Mouse (Mus musculus) limb, embryonic 14.5 days (tissue): ENCODE results near the gene Prodh2. TPM values are rescaled to one million over a fixed set of nuclear protein-coding genes. Genes with fewer than 3 reads are reported as not detected.

Experiments used
- ATAC-seq: fragments of 200-750 bp; cut with Nextera tagmentation; 2 replicates; pipeline ENCODE4 v1.8.0; 2017; ENCODE audit warnings: low read depth, moderate number of reproducible peaks, moderate TSS enrichment; ENCODE audit not compliant: low FRiP score
- DNase-seq: peaks from one replicate; pipeline ENCODE4 v3.0.0-alpha.2; 2015; ENCODE audit warnings: low spot score
- H3K27ac ChIP-seq: fragments of 300-500 bp; sonication (generic); replicated peaks from 2 replicates; pipeline ENCODE4 v1.5.1; 2014; ENCODE audit warnings: low read depth, mild to moderate bottlenecking, low read length, moderate library complexity, mixed read lengths
- H3K27me3 ChIP-seq: fragments of 300-500 bp; sonication (generic); 2 replicates; pipeline ENCODE4 v1.6.1; 2014; ENCODE audit warnings: low read length, mixed read lengths; ENCODE audit not compliant: control insufficient read depth, insufficient read depth
- H3K36me3 ChIP-seq: fragments of 300-500 bp; sonication (generic); 2 replicates; pipeline ENCODE4 v1.6.1; 2014; ENCODE audit warnings: mild to moderate bottlenecking, low read length, moderate library complexity, mixed read lengths; ENCODE audit not compliant: control insufficient read depth, insufficient read depth
- H3K4me1 ChIP-seq: fragments of 300-500 bp; sonication (generic); 2 replicates; pipeline ENCODE4 v1.6.1; 2014; ENCODE audit warnings: antibody characterized with exemption, low read length, mixed read lengths; ENCODE audit not compliant: control insufficient read depth, insufficient read depth
- H3K4me2 ChIP-seq: fragments of 300-500 bp; sonication (generic); replicated peaks from 2 replicates; pipeline ENCODE4 v1.6.1; 2014; ENCODE audit warnings: low read depth, mild to moderate bottlenecking, low read length, moderate library complexity; ENCODE audit not compliant: severe bottlenecking
- H3K4me3 ChIP-seq: fragments of 300-500 bp; sonication (generic); replicated peaks from 2 replicates; pipeline ENCODE4 v1.5.1; 2014; ENCODE audit warnings: low read length
- H3K9ac ChIP-seq: fragments of 300-500 bp; sonication (generic); 2 replicates; pipeline ENCODE4 v1.6.1; 2014; ENCODE audit warnings: mild to moderate bottlenecking, low read depth, low read length, moderate library complexity; ENCODE audit not compliant: severe bottlenecking
- H3K9me3 ChIP-seq: fragments of 300-500 bp; sonication (generic); 2 replicates; pipeline ENCODE4 v1.6.1; 2016; ENCODE audit warnings: low read length; ENCODE audit not compliant: control insufficient read depth
- POLR2A ChIP-seq: fragments of 200-500 bp; IDR thresholded peaks from 2 replicates; pipeline ENCODE4 v1.8.0; 2012; ENCODE audit warnings: inconsistent platforms, mild to moderate bottlenecking, moderate library complexity, borderline replicate concordance; ENCODE audit not compliant: insufficient read depth, insufficient read length; ENCODE audit errors: extremely low read depth
- WGBS: fragments of 180-500 bp; shearing (Covaris S2); extraction: QIAGEN DNeasy Blood & Tissue Kit; methylation state at CpG from one replicate; pipeline ENCODE4 v1.1.7; 2014; 5-methylcytosine and 5-hydroxymethylcytosine counted together
- polyA plus RNA-seq, 2 experiments: library from polyadenylated mRNA; depleted of rRNA in 1 of 2; stranded (reverse) in 1 of 2; unstranded in 1 of 2; fragments of >200 nt; fragmentation: Nextera tagmentation in 1 of 2; extraction: Ambion mirVana in 1 of 2; gene quantifications; 2 replicates each; pipeline versions ENCODE4 v1.2.1 to v1.2.3; 2012 to 2014

Prodh2 gene
- polyA plus RNA-seq, 2 experiments: 0.11 TPM; not detected in 1

DNA sequence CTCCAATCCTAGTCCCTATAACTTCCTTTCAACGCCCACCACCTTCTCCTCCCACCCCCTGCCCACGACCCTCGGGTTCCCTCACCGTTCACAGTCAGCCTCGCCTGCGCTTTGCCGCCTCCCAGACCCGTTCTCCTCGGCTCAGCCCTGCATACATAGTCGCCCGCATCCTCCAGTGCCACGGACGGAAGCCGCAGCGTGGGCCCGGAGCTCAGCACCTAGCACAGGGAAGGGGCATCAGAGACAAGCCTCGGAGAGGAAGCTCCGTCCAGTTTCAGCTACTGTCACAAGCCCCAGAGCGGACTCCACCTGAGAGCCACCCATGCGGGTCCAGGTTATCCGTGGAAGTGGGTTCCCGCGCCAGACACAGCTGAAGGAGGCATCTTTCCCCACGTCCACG, 40.1 kb upstream of the Prodh2 start:
- Histone ChIP-seq H3K27ac (no peak overlapping the region), H3K9ac (no peak overlapping the region), H3K27me3 (peaks cover 65% of the 10 kb centered on the region), H3K4me2 (no peak overlapping the region), H3K9me3 (peaks cover 6% of the 10 kb centered on the region; the same call in 1 of the 2 replicates), H3K4me1 (0 out of 2 replicates have a peak, but pooled peaks cover 4% of the 10 kb centered on the region), H3K4me3 (no peak overlapping the region), H3K36me3 (no peaks in the 10 kb centered on the region)
- TF ChIP-seq POLR2A: no peak
- DNase-seq: no peak
- WGBS: 14% methylated on average over 25 of the region's 25 CpGs
- ATAC-seq: no peak

DNA sequence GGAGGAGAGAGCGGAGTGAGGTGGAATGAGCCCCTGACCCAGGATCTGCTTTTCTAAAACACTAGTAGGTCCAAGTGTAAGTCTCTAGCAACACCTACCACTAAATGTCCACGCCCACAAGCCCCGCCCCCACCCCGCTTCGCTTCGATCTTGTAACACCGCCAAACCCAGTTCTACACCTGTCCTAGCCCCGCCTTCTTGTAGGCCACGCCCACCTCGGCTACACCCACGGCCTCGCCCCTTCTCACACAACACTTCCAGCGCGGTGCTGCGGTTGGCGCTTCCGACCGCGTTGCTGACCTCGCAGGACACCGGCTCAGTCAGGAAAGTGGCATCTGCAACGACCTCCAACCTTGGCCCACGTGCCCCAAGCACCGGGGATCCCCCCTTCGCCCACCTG, 39.7 kb upstream of the Prodh2 start:
- TF ChIP-seq POLR2A: no peak
- ATAC-seq (no peak), DNase-seq (no peak)
- H3K27ac ChIP-seq: no peak overlapping the region
- peaks cover 6% of the 10 kb centered on the region; the same call in 1 of the 2 replicates for H3K9me3 ChIP-seq
- H3K27me3 ChIP-seq: peaks cover 69% of the 10 kb centered on the region
- WGBS: 3% methylated on average over 24 of the region's 25 CpGs
- H3K4me2 ChIP-seq: no peak overlapping the region
- no peaks in the 10 kb centered on the region for H3K36me3 ChIP-seq
- 0 out of 2 replicates have a peak, but pooled peaks cover 4% of the 10 kb centered on the region for H3K4me1 ChIP-seq
- no peak overlapping the region for H3K9ac ChIP-seq
- no peak overlapping the region for H3K4me3 ChIP-seq

DNA sequence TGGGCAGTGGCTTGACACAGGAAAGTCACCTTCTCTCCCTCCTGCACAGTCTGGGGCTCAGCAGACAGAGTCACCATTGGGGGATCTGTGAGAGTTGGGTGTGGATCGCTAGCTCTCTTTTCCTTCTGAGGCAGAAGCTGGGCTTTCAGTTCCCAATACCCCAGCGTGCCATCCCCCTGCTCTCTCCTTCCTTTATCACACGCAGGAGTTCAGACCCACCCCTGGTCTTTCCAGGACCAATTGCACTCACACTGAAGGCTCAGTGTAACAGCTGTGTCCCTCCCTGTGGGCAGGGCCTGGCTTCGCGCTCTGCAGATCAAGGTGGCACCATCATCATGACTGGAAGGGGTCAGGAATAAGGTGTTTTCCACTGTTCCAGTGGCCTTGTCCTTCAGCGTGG, 39.2 kb upstream of the Prodh2 start:
- H3K4me2 ChIP-seq: no peak overlapping the region
- ATAC-seq: no peak

DNA sequence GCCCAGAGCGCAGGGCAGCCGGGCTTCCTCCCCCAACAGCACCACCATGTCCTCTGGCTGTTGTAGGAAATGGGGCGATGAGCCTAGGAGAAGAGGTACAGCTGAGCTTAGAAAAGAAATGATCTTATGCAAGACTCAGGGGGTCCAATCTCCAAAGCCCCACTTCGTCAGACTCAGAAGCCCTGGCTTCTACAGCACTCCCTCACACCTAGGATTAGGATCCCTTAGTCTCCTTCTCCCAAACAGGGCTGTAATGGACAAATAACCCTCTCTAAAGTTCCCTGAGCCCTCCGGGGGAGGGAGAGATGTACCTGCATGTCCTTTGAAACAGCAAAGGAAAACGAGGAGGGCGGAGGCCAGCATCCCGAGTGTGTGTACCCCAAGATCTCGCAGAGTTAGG, 36.9 kb upstream of the Prodh2 start:
- peaks cover 6% of the 10 kb centered on the region; the same call in 1 of the 2 replicates for H3K9me3 ChIP-seq
- peaks cover 90% of the 10 kb centered on the region for H3K27me3 ChIP-seq
- H3K27ac ChIP-seq: no peak overlapping the region
- no peak for ATAC-seq
- no peak overlapping the region for H3K9ac ChIP-seq
- H3K4me1 ChIP-seq: 0 out of 2 replicates have a peak, but pooled peaks cover 4% of the 10 kb centered on the region
- 1% methylated on average over 9 of the region's 9 CpGs for WGBS
- DNase-seq: no peak
- no peaks in the 10 kb centered on the region for H3K36me3 ChIP-seq
- H3K4me3 ChIP-seq: no peak overlapping the region
- 0 out of 2 replicates have a peak overlapping the region, but pooled peaks have one; percentile 21 for H3K4me2 ChIP-seq
- TF ChIP-seq POLR2A: no peak

More for the DNA sequence above, 39.2 kb upstream of the Prodh2 start:
- H3K27me3 ChIP-seq: peaks cover 74% of the 10 kb centered on the region
- no peak overlapping the region for H3K9ac ChIP-seq
- H3K4me3 ChIP-seq: no peak overlapping the region
- H3K9me3 ChIP-seq: peaks cover 6% of the 10 kb centered on the region; the same call in 1 of the 2 replicates
- no peak overlapping the region for H3K27ac ChIP-seq
- no peak for TF ChIP-seq POLR2A
- WGBS: 12% methylated on average over 6 of the region's 6 CpGs
- DNase-seq: no peak
- no peaks in the 10 kb centered on the region for H3K36me3 ChIP-seq
- 0 out of 2 replicates have a peak, but pooled peaks cover 4% of the 10 kb centered on the region for H3K4me1 ChIP-seq

DNA sequence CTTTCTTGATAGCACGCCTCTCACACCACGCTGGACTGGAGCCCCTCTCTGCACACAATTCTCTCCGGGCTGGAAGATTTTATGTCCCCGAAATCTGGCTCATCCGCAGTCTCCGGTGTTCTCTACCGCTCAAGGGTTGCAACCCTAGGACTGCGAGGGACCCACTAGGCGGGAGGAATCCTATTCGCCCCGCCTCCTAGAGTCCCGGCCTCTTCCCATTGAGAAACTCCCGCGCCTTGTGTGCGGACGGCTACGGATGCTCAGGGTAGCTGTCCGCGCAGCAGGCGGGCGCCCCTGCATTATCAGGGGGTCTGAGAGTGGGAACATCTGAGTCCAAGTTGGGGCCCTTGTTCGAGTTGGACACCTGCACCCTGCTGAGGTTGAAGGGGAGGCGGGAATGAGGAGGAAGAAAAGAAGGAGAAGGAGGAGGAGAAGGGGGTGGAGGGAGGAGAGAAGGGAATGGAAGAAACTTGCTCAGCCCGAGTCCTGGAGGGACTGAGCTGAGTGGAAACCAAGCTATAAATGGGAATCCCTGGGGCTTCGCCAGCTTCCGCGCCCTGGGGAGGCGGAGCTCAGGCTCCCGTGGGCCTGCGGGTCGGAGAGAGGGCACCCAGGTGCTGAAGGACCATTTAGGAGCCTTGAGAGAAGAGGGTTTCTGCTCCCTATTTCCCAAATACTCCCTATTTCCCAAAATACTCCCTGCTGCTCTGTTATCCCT, 36.4 kb upstream of the Prodh2 start:
- TF ChIP-seq POLR2A: no peak
- Histone ChIP-seq H3K9ac (no peak overlapping the region), H3K27me3 (peaks cover 95% of the 10 kb centered on the region), H3K4me2 (peak overlapping the region; percentile 21), H3K9me3 (peaks cover 6% of the 10 kb centered on the region; the same call in 1 of the 2 replicates), H3K27ac (no peak overlapping the region), H3K4me3 (peak overlapping the region; percentile 1; the same call in 1 of the 2 replicates), H3K36me3 (no peaks in the 10 kb centered on the region), H3K4me1 (0 out of 2 replicates have a peak, but pooled peaks cover 4% of the 10 kb centered on the region)
- peak; percentile 15 for DNase-seq
- 2% methylated on average over 31 of the region's 31 CpGs for WGBS
- ATAC-seq: no peak
